Mouse (Mus musculus): ENCODE results near the gene Irf4. TPM values are rescaled to one million over a fixed set of nuclear protein-coding genes. Genes with fewer than 3 reads are reported as not detected.

Irf4 gene
- polyA plus RNA-seq, 1 experiment from 2014 or later: 0.03 TPM

GRCm38 (mm10) chr13:30792308-30792707, 43.3 kb downstream of the Irf4 start:
- no peak for ATAC-seq (replicated peaks; ENCODE audit: insufficient number of reproducible peaks, low FRiP score, low TSS enrichment)
- Histone ChIP-seq H3K27me3 (ENCODE audit: control insufficient read depth, insufficient read depth, low read length) (no peaks in the 10 kb centered on the region; the same call in 1 of the 2 replicates), H3K27ac (ENCODE audit: low read depth, low read length) (no peak overlapping the region), H3K4me1 (ENCODE audit: control insufficient read depth, insufficient read depth, low read length) (peaks cover under 1% of the 10 kb centered on the region; the same call in 1 of the 2 replicates), H3K4me3 (ENCODE audit: low read depth, low read length) (no peak overlapping the region), H3K36me3 (ENCODE audit: control insufficient read depth, insufficient read depth, low read length) (no peaks in the 10 kb centered on the region), H3K4me2 (no peak overlapping the region), H3K9me3 (replicated peaks; ENCODE audit: control insufficient read depth, low read length) (no peaks in the 10 kb centered on the region), H3K9ac (ENCODE audit: low read depth, low read length) (no peak overlapping the region)
- 55% methylated on average over 9 of the region's 9 CpGs for WGBS (ENCODE audit: insufficient replicate concordance)

DNA sequence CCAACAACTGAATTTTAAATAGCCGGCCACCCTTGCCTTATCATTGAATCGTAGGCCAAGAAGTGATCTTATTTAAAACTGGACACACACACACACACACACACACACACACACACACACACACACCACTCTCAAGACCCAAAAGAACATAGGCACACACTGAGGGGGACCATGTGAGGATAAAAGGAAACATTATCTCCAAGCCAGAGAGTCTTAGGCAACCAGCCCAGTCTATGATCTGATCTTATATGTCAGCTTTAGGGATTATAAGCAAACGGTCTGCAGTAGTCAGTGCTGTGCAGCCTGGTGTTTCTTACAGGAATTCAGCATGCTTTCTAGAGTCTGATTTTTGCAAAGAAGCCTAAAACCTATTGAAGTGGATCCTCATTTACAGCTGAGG, 43.7 kb downstream of the Irf4 start:
- H3K4me2 ChIP-seq: no peak overlapping the region
- H3K9me3 ChIP-seq (replicated peaks; ENCODE audit: control insufficient read depth, low read length): no peaks in the 10 kb centered on the region
- 61% methylated on average over 3 of the region's 3 CpGs for WGBS (ENCODE audit: insufficient replicate concordance)
- no peaks in the 10 kb centered on the region for H3K36me3 ChIP-seq (ENCODE audit: control insufficient read depth, insufficient read depth, low read length)
- ATAC-seq (replicated peaks; ENCODE audit: insufficient number of reproducible peaks, low FRiP score, low TSS enrichment): no peak
- no peak overlapping the region for H3K27ac ChIP-seq (ENCODE audit: low read depth, low read length)
- H3K4me1 ChIP-seq (ENCODE audit: control insufficient read depth, insufficient read depth, low read length): no peaks in the 10 kb centered on the region
- H3K4me3 ChIP-seq (ENCODE audit: low read depth, low read length): no peak overlapping the region
- no peak overlapping the region for H3K9ac ChIP-seq (ENCODE audit: low read depth, low read length)
- no peaks in the 10 kb centered on the region; the same call in 1 of the 2 replicates for H3K27me3 ChIP-seq (ENCODE audit: control insufficient read depth, insufficient read depth, low read length)

DNA sequence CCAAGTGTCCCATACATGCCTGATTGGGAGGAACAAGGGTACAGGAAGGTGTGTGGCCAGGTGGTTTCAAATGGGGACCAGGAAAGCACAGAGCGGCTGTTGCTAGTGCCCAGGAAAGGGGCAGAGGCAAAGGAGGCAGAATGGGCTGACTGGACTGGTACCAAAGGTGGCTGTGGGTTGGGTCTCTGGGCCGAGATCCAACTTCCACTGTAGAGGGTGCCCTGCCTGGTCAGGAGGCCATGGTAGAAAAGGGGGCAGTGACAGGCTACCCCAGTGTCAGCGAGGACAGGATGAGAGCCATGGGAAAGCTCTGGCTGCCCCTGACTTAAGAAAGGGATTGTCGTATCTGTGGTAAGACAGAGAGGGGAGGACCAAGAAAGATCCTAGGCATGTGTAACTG, 44.2 kb downstream of the Irf4 start:
- Histone ChIP-seq H3K27ac (ENCODE audit: low read depth, low read length) (no peak overlapping the region), H3K4me1 (ENCODE audit: control insufficient read depth, insufficient read depth, low read length) (no peaks in the 10 kb centered on the region), H3K4me3 (ENCODE audit: low read depth, low read length) (no peak overlapping the region), H3K9me3 (replicated peaks; ENCODE audit: control insufficient read depth, low read length) (no peaks in the 10 kb centered on the region), H3K27me3 (ENCODE audit: control insufficient read depth, insufficient read depth, low read length) (no peaks in the 10 kb centered on the region; the same call in 1 of the 2 replicates), H3K36me3 (ENCODE audit: control insufficient read depth, insufficient read depth, low read length) (no peaks in the 10 kb centered on the region), H3K9ac (ENCODE audit: low read depth, low read length) (no peak overlapping the region), H3K4me2 (no peak overlapping the region)
- no peak for ATAC-seq (replicated peaks; ENCODE audit: insufficient number of reproducible peaks, low FRiP score, low TSS enrichment)
- WGBS (ENCODE audit: insufficient replicate concordance): 78% methylated on average over 4 of the region's 4 CpGs

- Histone ChIP-seq H3K9ac (ENCODE audit: low read depth, low read length) (no peak overlapping the region), H3K4me3 (ENCODE audit: low read depth, low read length) (no peak overlapping the region), H3K4me2 (no peak overlapping the region), H3K36me3 (ENCODE audit: control insufficient read depth, insufficient read depth, low read length) (no peaks in the 10 kb centered on the region), H3K9me3 (replicated peaks; ENCODE audit: control insufficient read depth, low read length) (no peaks in the 10 kb centered on the region), H3K4me1 (ENCODE audit: control insufficient read depth, insufficient read depth, low read length) (no peaks in the 10 kb centered on the region), H3K27me3 (ENCODE audit: control insufficient read depth, insufficient read depth, low read length) (no peaks in the 10 kb centered on the region; the same call in 1 of the 2 replicates), H3K27ac (ENCODE audit: low read depth, low read length) (no peak overlapping the region)
- 80% methylated on average over 5 of the region's 5 CpGs for WGBS (ENCODE audit: insufficient replicate concordance)
- no peak for ATAC-seq (replicated peaks; ENCODE audit: insufficient number of reproducible peaks, low FRiP score, low TSS enrichment)
Measured at GRCm38 (mm10) chr13:30793616-30794015, 44.6 kb downstream of the Irf4 start.

DNA sequence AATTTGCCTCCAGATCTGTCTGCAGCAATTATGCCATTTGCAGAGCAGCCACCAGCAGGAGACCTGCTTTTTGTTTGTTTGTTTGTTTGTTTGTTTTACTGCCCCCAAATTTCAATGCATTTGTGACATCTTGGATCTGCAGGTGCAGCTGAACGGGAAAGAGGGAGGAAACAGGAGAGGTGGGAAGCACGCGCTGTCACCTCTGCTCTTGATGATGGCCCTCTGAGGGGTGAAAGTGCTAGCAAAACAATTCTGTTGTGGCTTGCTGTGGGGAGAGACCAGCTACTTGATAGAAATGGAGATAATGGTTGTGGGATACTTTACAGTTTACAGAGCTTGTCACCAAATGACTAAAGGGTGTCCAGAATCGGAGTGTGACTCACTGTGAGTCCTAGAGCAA, 46.9 kb downstream of the Irf4 start:
- Histone ChIP-seq H3K4me1 (ENCODE audit: control insufficient read depth, insufficient read depth, low read length) (no peaks in the 10 kb centered on the region), H3K9ac (ENCODE audit: low read depth, low read length) (no peak overlapping the region), H3K27me3 (ENCODE audit: control insufficient read depth, insufficient read depth, low read length) (no peaks in the 10 kb centered on the region; the same call in 1 of the 2 replicates), H3K27ac (ENCODE audit: low read depth, low read length) (no peak overlapping the region), H3K9me3 (replicated peaks; ENCODE audit: control insufficient read depth, low read length) (no peaks in the 10 kb centered on the region), H3K4me2 (no peak overlapping the region), H3K4me3 (ENCODE audit: low read depth, low read length) (no peak overlapping the region), H3K36me3 (ENCODE audit: control insufficient read depth, insufficient read depth, low read length) (no peaks in the 10 kb centered on the region)
- 83% methylated on average over 4 of the region's 4 CpGs for WGBS (ENCODE audit: insufficient replicate concordance)
- no peak for ATAC-seq (replicated peaks; ENCODE audit: insufficient number of reproducible peaks, low FRiP score, low TSS enrichment)

GRCm38 (mm10) chr13:30801886-30802285, 52.9 kb downstream of the Irf4 start:
- Histone ChIP-seq H3K27ac (ENCODE audit: low read depth, low read length) (no peak overlapping the region), H3K9ac (ENCODE audit: low read depth, low read length) (no peak overlapping the region), H3K27me3 (ENCODE audit: control insufficient read depth, insufficient read depth, low read length) (no peaks in the 10 kb centered on the region), H3K4me3 (ENCODE audit: low read depth, low read length) (no peak overlapping the region), H3K4me2 (no peak overlapping the region), H3K36me3 (ENCODE audit: control insufficient read depth, insufficient read depth, low read length) (no peaks in the 10 kb centered on the region), H3K4me1 (ENCODE audit: control insufficient read depth, insufficient read depth, low read length) (no peaks in the 10 kb centered on the region), H3K9me3 (replicated peaks; ENCODE audit: control insufficient read depth, low read length) (no peaks in the 10 kb centered on the region)
- ATAC-seq (replicated peaks; ENCODE audit: insufficient number of reproducible peaks, low FRiP score, low TSS enrichment): no peak
- 81% methylated on average over 4 of the region's 4 CpGs for WGBS (ENCODE audit: insufficient replicate concordance)

DNA sequence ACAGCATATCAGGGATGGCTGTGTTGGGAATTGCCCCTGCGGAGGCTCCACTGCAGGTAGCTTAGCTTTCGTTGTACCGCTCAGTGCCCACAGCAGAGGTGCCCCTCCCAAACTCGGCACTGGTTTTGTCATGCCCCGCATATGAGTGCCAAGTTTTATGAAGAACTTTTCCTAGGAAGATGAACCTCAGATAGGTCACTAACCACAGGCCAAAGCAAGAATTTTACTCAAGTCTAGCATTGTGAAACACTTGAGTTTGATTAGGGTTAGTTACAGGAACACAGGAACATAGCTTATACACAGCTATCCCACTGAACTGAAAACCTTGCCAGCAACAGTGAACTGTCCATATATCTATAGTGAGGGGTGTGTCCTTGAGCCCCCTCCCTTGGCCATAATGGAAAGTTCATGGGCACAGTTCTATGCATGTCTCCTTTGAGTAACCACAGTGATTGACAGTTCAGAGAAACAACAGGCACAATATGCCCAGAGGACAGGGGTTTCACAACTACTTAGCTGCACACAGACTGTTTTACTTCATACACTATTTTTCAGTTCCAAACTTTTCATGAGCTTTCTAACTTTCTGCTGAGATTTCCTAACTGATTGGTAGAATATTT, 53.4 kb downstream of the Irf4 start:
- Histone ChIP-seq H3K4me1 (ENCODE audit: control insufficient read depth, insufficient read depth, low read length) (no peaks in the 10 kb centered on the region), H3K4me2 (no peak overlapping the region), H3K27me3 (ENCODE audit: control insufficient read depth, insufficient read depth, low read length) (no peaks in the 10 kb centered on the region), H3K27ac (ENCODE audit: low read depth, low read length) (no peak overlapping the region), H3K36me3 (ENCODE audit: control insufficient read depth, insufficient read depth, low read length) (no peaks in the 10 kb centered on the region), H3K4me3 (ENCODE audit: low read depth, low read length) (no peak overlapping the region), H3K9me3 (replicated peaks; ENCODE audit: control insufficient read depth, low read length) (no peaks in the 10 kb centered on the region), H3K9ac (ENCODE audit: low read depth, low read length) (no peak overlapping the region)
- 87% methylated on average over 5 of the region's 5 CpGs for WGBS (ENCODE audit: insufficient replicate concordance)
- ATAC-seq (replicated peaks; ENCODE audit: insufficient number of reproducible peaks, low FRiP score, low TSS enrichment): no peak

DNA sequence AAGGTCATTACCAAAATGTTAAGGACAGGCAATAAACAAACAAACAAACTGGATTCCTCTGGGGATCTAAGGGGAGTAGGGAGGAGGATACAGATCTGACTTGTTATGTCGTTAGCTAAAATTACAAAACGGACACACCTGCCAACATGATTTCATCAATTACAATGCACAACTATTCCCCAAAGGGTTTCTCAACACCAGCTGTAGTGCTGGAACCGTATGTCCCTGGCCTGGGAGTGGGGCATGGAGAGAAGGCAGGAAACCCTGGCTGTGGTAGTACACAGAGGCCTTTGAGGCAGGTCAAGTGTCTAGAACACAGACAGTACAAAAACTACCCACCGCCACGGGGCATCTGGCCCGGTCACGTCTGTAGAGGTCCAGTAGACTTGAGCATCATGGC, 60.2 kb downstream of the Irf4 start:
- Histone ChIP-seq H3K9me3 (replicated peaks; ENCODE audit: control insufficient read depth, low read length) (no peaks in the 10 kb centered on the region), H3K4me1 (ENCODE audit: control insufficient read depth, insufficient read depth, low read length) (no peaks in the 10 kb centered on the region), H3K27ac (ENCODE audit: low read depth, low read length) (no peak overlapping the region), H3K4me2 (no peak overlapping the region), H3K9ac (ENCODE audit: low read depth, low read length) (no peak overlapping the region), H3K4me3 (ENCODE audit: low read depth, low read length) (no peak overlapping the region), H3K36me3 (ENCODE audit: control insufficient read depth, insufficient read depth, low read length) (no peaks in the 10 kb centered on the region), H3K27me3 (ENCODE audit: control insufficient read depth, insufficient read depth, low read length) (no peaks in the 10 kb centered on the region)
- 90% methylated on average over 7 of the region's 7 CpGs for whole genome bisulfite sequencing (ENCODE audit: insufficient replicate concordance)
- no peak for ATAC-seq (replicated peaks; ENCODE audit: insufficient number of reproducible peaks, low FRiP score, low TSS enrichment)

GRCm38 (mm10) chr13:30813464-30813863, 64.4 kb downstream of the Irf4 start:
- H3K27ac ChIP-seq (ENCODE audit: low read depth, low read length): no peak overlapping the region
- no peaks in the 10 kb centered on the region for H3K4me1 ChIP-seq (ENCODE audit: control insufficient read depth, insufficient read depth, low read length)
- no peaks in the 10 kb centered on the region for H3K27me3 ChIP-seq (ENCODE audit: control insufficient read depth, insufficient read depth, low read length)
- no peak overlapping the region for H3K4me3 ChIP-seq (ENCODE audit: low read depth, low read length)
- no peak overlapping the region for H3K4me2 ChIP-seq
- no peaks in the 10 kb centered on the region for H3K36me3 ChIP-seq (ENCODE audit: control insufficient read depth, insufficient read depth, low read length)
- 76% methylated on average over 5 of the region's 5 CpGs for whole genome bisulfite sequencing (ENCODE audit: insufficient replicate concordance)
- no peak overlapping the region for H3K9ac ChIP-seq (ENCODE audit: low read depth, low read length)
- H3K9me3 ChIP-seq (replicated peaks; ENCODE audit: control insufficient read depth, low read length): no peaks in the 10 kb centered on the region
- ATAC-seq (replicated peaks; ENCODE audit: insufficient number of reproducible peaks, low FRiP score, low TSS enrichment): no peak
